Mouse (Mus musculus) CD4-positive helper T cell, adult 2 months (primary cell): ENCODE measurements around the gene Lamtor4.
"Not testable (repeated sequence)": the region's sequence is repeated elsewhere in the genome, so short reads cannot be mapped to it uniquely, and the experiment has no call there.

Experiments used
- DNase-seq: peaks from one replicate; pipeline ENCODE4 v3.0.0-alpha.2; 2012; ENCODE audit warnings: low read depth, missing footprints, low spot score

The Lamtor4 gene

DNA sequence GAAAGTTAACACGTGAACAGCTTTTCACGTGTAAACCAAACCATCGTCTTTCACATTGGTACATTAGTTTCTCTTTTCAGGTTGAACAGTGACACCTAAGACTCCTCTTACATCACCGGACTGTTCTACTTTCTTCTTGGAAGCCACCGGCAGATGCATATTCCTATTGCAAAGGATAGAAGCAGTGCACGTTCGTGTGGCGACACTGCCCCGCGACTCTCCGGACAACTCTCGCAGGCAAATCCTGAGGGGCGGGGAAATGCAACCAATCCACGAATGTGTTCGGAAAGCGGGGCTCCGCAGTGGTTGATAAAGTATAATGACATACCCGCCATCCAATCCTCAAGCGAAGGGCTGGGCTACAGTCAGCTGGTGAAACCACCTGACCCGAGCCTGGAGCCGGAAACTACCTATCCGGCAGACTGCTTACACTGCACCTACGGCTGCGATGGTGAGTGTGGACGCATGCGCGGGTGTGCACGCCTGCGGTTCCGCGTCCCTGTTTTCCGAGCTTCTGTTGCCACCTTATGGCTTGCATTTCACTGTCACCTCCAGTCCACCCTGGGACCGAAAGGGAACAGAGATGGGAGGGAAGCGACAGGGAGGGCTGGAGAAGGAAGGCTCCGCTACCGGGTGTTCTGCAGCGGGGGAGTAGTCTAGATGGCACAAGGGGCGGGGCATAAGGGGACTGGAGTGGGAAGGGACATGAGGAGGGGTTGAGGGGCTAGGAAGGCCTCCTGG lies at the start of gene Lamtor4:
Gene Lamtor4, plus strand, starts transcription at position 130 of the 741 bp plus-strand sequence.
- DNase-seq, result peak; percentile 97

GRCm38 (mm10) chr5:138207253-138207652 lies 48.0 kb upstream of the Lamtor4 start:
- DNase-seq, result no peak

DNA sequence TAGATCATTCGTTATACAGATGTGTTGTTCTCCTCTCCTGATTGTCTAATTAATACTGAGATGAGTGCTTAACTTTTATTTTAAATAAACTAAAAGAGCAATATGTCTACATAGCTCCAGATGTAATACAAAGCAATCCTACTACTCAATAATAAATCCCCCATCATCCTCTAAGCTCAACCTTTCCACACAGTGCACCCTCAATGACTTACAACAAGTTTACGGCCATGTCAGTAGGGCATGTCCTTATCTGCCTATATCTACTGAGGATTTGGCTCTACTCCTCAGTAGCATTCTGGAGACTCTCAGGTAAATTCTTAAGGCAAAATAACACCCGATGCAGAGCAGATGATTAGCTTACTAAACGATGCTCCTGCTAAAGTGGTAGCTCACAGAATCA lies 47.4 kb upstream of the Lamtor4 start:
- DNase-seq, result no peak

- DNase-seq, result not testable (repeated sequence)
Observed at GRCm38 (mm10) chr5:138216632-138217031, 38.6 kb upstream of the Lamtor4 start.

DNA sequence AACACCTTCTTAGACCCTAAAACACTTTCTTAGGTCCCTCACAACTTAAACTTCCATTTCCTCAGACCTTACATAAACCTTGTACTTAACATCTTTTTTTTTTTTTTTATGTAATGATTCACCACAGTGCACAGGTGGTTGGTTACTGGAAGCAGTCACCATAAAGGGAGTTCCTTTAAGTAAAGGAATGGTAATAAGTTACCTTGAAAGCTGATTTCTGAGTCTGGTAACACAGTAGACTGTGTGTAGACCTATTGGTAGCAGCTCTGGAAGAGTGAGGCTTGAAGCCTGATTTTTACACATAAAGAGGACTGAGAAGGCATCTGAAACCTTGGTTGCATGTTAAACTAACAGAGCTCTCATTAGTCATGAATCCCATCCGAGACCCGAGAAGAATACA lies 35.4 kb upstream of the Lamtor4 start:
- DNase-seq, result no peak

DNA sequence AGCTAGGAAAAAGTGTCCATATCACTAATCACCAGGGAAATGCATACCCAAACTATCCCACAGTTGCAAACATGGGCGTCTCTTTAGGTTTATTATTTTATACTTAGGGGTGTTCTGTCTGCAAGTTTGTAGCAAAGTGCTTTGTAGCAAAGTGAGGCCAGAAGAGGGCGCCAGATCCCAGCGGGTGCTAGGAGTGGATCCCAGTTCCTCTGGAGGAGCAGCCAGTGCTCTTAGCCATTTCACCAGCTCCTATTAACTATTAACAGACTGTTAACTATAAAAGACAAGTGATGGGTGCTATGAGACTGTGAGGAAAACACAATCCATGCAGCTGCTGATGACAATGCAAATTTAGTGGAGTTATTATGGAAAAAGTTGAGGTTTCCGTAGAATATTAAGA lies 33.2 kb upstream of the Lamtor4 start:
- DNase-seq, result peak; percentile 64

- no peak for DNase-seq
Observed at GRCm38 (mm10) chr5:138223287-138223686, 32.0 kb upstream of the Lamtor4 start.

GRCm38 (mm10) chr5:138225700-138226099 lies 29.6 kb upstream of the Lamtor4 start, which contains the start of gene Nxpe5:
Gene Nxpe5 (plus strand): TSS chr5:138225898.
- no peak for DNase-seq

DNA sequence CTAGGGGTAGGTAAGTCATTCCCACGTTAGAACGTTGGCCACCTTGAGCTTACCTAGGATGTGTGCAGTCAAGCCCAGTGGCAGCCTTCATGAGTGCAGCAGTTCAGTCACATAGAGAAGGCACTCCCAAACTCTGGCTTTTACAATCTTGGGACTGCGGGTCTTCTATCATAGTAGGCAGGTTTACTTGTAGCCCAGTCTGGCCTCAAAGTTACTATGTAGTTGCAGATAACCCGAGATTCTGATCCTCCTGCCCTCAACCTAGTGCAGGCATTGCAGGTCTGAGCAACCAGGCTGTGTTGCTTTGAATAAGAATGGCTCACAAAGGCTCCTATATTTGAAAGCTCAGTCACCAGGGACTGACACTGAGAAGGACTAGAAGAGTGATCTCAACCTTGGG lies 28.8 kb upstream of the Lamtor4 start:
- no peak for DNase-seq

DNA sequence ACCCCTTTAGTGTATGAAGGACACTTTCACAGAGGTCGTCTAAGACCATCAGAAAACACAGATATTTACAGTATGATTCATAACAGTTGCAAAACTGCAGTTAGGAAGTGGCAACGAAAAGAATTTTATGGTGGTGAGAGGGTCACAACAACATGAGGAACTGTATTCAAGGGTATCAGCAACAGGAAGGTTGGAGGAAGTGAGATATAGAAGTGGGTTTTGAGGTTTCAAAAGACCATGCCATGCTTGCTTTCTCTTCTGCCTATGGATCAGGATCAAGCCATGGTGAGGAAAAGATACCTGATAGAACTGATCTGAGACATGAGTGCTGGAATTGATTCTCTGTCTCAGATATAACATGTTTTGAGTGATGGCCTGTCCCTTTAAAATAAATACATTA lies 27.9 kb upstream of the Lamtor4 start:
- no peak for DNase-seq

DNA sequence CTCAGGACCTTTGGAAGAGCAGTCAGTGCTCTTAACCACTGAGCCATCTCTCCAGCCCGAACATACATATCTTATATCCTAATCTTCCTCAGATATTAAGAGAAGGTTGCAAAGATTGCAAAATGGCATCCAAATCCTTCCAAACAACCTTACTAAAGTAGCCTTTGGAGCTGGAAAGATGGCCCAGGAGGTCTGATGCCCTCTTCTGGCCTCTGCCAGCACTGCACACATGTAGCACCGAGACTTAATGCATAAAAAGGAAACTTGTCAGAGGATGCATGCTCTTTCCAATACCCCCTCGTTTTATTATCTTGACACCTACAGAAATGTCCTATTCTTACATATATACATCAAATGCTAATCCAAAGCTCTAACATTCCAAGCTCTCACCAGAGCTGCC lies 27.3 kb upstream of the Lamtor4 start:
- peak; percentile 11 for DNase-seq

GRCm38 (mm10) chr5:138229511-138229910 lies 25.8 kb upstream of the Lamtor4 start:
- no peak for DNase-seq

- DNase-seq, result no peak
Observed at GRCm38 (mm10) chr5:138233778-138234177, 21.5 kb upstream of the Lamtor4 start.

- no peak for DNase-seq
Observed at GRCm38 (mm10) chr5:138234224-138234623, 21.1 kb upstream of the Lamtor4 start.

DNA sequence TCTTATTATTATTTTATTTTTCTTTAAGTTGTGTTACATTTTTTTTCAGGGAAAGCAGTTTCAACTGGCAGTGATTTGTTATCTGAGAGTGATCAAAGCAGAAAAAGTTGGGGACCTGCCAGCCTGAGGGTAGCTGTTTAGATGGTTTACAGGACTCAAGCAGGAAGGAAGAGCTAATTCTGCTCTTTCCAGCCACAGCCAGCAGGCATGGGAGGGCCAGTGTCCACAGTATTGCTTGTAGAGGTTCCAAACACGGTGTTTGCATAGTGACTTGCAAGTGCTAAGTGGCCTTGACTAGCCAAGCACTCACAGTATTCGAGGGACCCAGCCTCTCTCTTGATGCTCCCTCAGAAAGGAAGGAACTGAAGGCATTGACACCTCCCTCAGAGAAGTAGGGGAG lies 13.8 kb upstream of the Lamtor4 start:
- no peak for DNase-seq

DNA sequence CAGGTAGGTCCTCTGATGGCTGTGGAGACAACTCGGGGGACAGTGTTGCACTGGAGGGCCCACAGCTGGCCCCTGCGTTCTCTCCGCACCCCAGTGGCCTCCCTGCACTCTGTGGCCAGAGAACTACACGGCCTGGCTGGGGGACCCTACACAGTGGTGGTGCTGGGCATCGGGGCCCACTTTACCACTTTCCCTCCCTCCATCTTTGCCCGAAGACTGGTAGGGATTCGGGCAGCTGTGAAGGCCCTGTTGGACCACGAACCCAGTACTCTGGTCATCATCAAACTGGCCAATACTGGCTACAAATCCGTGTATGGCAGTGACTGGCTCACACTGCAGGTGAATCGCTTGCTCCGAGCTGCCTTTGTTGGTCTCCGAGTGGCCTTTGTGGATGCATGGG lies 4.1 kb upstream of the Lamtor4 start:
- no peak for DNase-seq

DNA sequence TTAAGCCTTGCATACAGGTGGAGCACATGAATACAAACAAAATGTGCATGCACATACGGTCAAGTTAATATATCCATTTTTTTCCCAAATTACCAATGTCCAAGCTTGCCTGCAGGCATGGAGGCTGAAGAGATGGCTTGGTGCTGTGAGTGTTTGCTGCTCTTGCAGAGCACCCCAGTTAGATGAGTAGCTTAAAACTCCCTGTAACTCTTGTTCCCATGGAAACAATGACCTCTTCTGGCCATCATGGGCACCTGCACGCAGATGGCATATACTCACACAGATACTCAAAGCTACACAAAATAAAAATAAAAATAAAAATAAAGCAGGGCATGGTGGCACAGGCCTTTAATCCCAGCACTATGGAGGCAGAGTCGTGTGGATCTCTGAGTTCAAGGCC lies 2.2 kb upstream of the Lamtor4 start:
- no peak for DNase-seq

DNA sequence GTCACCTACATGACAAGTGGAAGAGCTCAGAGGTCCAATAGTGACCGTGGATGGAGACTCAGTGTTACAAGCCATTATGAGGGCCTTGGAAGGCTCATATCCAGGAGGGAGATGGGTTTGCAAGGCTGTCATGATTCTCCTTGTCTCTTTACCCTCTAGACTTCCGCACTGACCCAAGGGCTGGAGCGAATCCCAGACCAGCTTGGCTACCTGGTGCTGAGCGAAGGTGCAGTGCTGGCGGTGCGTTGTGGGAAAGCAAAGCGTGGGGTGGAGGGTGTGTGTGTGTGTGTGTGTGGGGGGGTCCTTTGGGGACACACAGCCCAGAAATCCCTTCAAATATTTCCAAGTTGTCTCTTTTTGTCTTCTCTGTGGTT lies 799 bp downstream of the Lamtor4 start:
- no peak for DNase-seq

DNA sequence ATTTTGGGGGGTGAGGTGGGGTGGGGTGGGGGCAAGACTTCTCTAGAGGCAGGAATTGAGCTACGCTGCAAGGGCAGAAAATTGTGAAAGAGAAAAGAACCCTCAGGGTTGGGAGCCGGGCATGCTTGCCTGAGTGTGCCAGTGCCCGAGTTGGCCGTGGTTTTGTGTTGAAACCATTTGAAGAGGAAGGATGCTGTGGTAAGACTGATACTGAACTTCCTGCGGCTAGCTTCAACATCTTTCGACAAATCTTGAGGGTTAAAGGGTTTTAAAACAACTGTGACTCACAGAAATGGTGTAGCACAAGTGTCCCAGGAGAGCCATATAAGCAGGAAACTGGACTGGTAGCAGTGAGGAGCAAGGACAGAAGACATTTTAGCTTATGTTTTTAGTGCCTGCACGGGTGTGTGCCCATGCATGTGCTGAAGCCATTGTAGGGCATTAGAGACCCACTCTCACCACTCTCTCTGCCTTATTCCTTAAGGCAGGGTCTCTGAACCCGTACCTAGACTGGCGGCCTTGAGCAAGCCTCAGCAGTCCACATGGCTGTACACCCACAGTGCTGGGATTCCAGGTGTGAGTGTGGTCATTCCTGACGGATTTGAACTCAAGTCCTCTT lies 1.8 kb downstream of the Lamtor4 start:
- DNase-seq, result peak; percentile 75

GRCm38 (mm10) chr5:138257585-138257978 lies 2.3 kb downstream of the Lamtor4 start:
- DNase-seq, result no peak

DNA sequence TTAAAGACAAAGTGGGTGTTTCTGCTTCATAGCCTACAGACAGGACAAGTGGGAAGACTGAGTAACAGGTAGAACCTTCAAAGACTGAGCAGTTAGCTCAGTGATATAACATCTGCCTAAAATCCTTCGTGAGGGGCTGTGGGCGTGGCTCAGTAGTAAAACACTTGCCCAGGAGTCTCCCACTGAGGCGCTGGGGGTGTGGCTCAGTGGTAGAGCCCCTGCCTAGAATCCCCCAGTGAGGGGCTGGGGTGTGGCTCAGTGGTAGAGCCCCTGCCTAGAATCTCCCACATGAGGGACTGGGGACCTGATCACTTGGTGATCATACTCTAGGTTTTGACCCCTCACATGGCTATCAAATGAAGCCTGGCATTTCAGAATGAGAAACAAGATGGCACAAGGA lies 2.8 kb downstream of the Lamtor4 start:
- no peak for DNase-seq

GRCm38 (mm10) chr5:138258542-138258941 lies 3.3 kb downstream of the Lamtor4 start:
- DNase-seq, result no peak

DNA sequence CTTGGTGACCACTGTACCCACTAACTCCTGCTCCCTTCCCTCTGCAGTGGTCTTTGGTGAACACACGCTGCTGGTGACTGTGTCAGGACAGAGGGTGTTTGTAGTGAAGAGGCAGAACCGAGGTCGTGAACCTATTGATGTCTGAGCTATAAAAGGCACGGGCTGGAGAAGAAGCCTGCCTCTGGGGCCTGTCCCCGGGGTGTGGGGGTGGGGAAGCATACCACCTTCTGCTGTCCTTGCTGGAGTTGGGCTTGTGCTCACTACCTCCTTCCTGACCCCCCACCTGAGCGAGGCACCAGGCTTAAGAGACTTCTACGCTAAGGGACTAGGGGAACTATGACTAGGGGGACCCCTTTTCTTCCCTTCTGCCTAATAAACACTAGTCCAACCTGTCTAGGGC lies 3.7 kb downstream of the Lamtor4 start:
- DNase-seq, result no peak
